Mouse (Mus musculus) myocyte (in vitro differentiated cells): Measurements from ENCODE around the gene Tead3.

Experiments used
- CEBPB ChIP-seq: IDR thresholded peaks from 2 replicates; pipeline ENCODE4 v1.6.1; 2011; ENCODE audit warnings: mild to moderate bottlenecking, moderate library complexity; ENCODE audit not compliant: poor library complexity, insufficient read depth, severe bottlenecking
- E2F4 ChIP-seq: IDR thresholded peaks from one replicate; pipeline ENCODE4 v1.6.1; 2011; ENCODE audit warnings: mild to moderate bottlenecking, control low read depth, moderate library complexity; ENCODE audit not compliant: insufficient read depth
- MAX ChIP-seq: IDR thresholded peaks from one replicate; pipeline ENCODE4 v1.6.1; 2011; ENCODE audit warnings: low read depth, mild to moderate bottlenecking, control low read depth
- MYOD1 ChIP-seq, 3 experiments: IDR thresholded peaks; one replicate each; pipeline ENCODE4 v1.6.1; 2011; ENCODE audit warnings: control low read depth in 2 of 3, low read depth in 2 of 3, mild to moderate bottlenecking in 2 of 3, moderate library complexity in 1 of 3; ENCODE audit not compliant: insufficient read length in 2 of 3, control insufficient read depth in 1 of 3
- POLR2A ChIP-seq: IDR thresholded peaks from one replicate; pipeline ENCODE4 v1.6.1; 2011; ENCODE audit warnings: low read depth, mild to moderate bottlenecking, control low read depth, moderate library complexity; ENCODE audit not compliant: insufficient read length
- POLR2AphosphoS2 ChIP-seq: IDR thresholded peaks from one replicate; pipeline ENCODE4 v1.6.1; 2011; ENCODE audit warnings: low read depth, control low read depth; ENCODE audit not compliant: insufficient read length
- REST ChIP-seq: IDR thresholded peaks from one replicate; pipeline ENCODE4 v1.6.1; 2011; ENCODE audit warnings: mild to moderate bottlenecking, control low read depth, moderate library complexity; ENCODE audit not compliant: insufficient read depth, insufficient read length
- TCF12 ChIP-seq: IDR thresholded peaks from one replicate; pipeline ENCODE4 v1.6.1; 2011; ENCODE audit warnings: mild to moderate bottlenecking, control low read depth; ENCODE audit not compliant: poor library complexity, insufficient read depth, severe bottlenecking
- TCF3 ChIP-seq: IDR thresholded peaks from one replicate; pipeline ENCODE4 v1.6.1; 2011; ENCODE audit warnings: low read depth, control low read depth; ENCODE audit not compliant: insufficient read length
- USF1 ChIP-seq: IDR thresholded peaks from one replicate; pipeline ENCODE4 v1.6.1; 2011; ENCODE audit warnings: low read depth, mild to moderate bottlenecking, control low read depth, moderate library complexity

DNA sequence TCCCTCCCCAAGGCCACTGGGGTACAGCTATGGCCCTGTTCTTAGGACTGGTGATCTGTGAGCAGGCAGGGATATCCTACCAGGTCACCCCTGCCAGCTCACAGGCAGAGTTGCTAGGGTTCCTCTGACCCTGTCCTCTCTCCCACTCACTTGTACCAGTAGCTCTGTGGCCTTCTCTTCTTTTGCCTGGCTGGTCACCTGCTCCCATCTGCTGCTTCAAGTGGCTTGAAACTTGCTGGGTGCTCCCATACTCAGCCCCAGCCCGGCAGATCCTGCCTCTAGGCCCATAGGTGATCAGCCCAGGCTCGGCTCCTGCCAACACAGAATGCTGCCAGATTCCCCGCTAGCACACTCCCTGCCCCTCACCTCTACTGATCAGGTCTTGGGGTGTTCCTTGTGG is 49.8 kb downstream of the Tead3 start:
- TF ChIP-seq POLR2A (no peak), TCF12 (no peak), E2F4 (no peak), TCF3 (no peak), MYOD1 (IDR thresholded peaks at IDR 0.05; ENCODE audit: control insufficient read depth in 1 of 3, insufficient read length in 2 of 3, low read depth in 2 of 3) (no peak), POLR2AphosphoS2 (no peak), USF1 (no peak), CEBPB (no peak), MAX (no peak), REST (no peak)
